Mouse (Mus musculus): ENCODE measurements around the gene Rims4. TPM values are rescaled to one million over a fixed set of nuclear protein-coding genes. Genes with fewer than 3 reads are reported as not detected.

Rims4 gene
- polyA plus RNA-seq, 1 experiment from 2014 or later, result 0.04 TPM

DNA sequence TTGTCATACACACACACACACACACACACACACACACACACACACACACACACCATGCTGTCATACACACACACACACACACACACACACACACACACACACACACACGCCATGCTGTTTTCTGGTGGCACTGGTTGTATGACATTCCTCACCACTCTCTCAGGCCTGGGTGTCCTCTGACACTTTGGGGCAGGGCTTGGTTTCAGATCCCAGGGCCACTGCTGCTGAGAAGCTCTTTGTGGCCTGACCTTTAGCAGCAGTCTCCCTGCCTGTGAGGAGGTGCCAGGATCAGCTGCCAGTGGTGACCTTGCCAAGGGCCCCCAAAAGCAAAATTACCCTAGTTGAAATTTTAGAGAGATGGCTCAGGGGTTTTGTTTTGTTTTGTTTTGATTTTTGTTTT lies 92.6 kb downstream of the Rims4 start:
- no peak overlapping the region for H3K4me2 ChIP-seq (ENCODE audit: low read depth, low read length)
- no peaks in the 10 kb centered on the region; the same call in 1 of the 2 replicates for H3K27me3 ChIP-seq (ENCODE audit: control insufficient read depth, insufficient read depth, low read depth, low read length)
- no peak overlapping the region for H3K27ac ChIP-seq (ENCODE audit: low read length)
- peaks cover 10% of the 10 kb centered on the region for H3K4me1 ChIP-seq (replicated peaks; ENCODE audit: control insufficient read depth, insufficient read depth, low read length)
- no peaks in the 10 kb centered on the region for H3K9me3 ChIP-seq (ENCODE audit: control insufficient read depth, low read length)
- ATAC-seq (ENCODE audit: low read depth), result no peak
- no peaks in the 10 kb centered on the region for H3K36me3 ChIP-seq (ENCODE audit: control insufficient read depth, insufficient read depth, low read length)
- WGBS, result 90% methylated on average over 1 of the region's 1 CpGs
- H3K4me3 ChIP-seq (ENCODE audit: low read length), result no peak overlapping the region
- no peak overlapping the region for H3K9ac ChIP-seq (ENCODE audit: low read length)

DNA sequence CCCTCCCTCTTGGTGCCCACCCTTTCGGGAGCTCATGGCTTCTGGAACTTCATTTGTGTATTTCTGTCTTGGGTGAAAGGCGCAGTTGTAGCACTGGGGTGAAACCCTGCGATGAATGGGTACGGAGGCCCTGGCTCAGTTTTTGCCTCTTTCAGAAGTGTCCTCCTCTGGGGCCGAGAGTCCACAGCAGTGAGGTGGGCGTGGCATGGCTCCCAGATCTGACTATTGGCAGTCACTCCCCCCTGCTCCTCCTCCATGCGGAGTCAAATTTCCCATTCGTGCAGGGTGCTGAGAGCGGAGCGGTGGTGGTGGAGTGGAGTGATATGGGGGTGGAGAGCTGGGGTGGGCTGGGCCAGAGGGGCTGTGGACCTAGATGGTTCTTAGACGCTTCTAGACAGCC lies 94.7 kb downstream of the Rims4 start:
- Histone ChIP-seq H3K9ac (ENCODE audit: low read length) (peak overlapping the region; percentile 23; the same call in 1 of the 2 replicates), H3K27ac (ENCODE audit: low read length) (peak overlapping the region; percentile 33; the same call in 1 of the 2 replicates), H3K4me2 (ENCODE audit: low read depth, low read length) (peak overlapping the region; percentile 51), H3K9me3 (ENCODE audit: control insufficient read depth, low read length) (no peaks in the 10 kb centered on the region), H3K4me1 (replicated peaks; ENCODE audit: control insufficient read depth, insufficient read depth, low read length) (peaks cover 10% of the 10 kb centered on the region), H3K36me3 (ENCODE audit: control insufficient read depth, insufficient read depth, low read length) (no peaks in the 10 kb centered on the region), H3K4me3 (ENCODE audit: low read length) (peak overlapping the region; percentile 30), H3K27me3 (ENCODE audit: control insufficient read depth, insufficient read depth, low read depth, low read length) (no peaks in the 10 kb centered on the region; the same call in 1 of the 2 replicates)
- peak; percentile 88 for ATAC-seq (ENCODE audit: low read depth)
- WGBS, result 18% methylated on average over 11 of the region's 11 CpGs

GRCm38 (mm10) chr2:163823248-163823647 lies 95.2 kb downstream of the Rims4 start:
- H3K4me2 ChIP-seq (ENCODE audit: low read depth, low read length), result peak overlapping the region; percentile 51
- ATAC-seq (ENCODE audit: low read depth), result no peak
- H3K27ac ChIP-seq (ENCODE audit: low read length), result no peak overlapping the region; the same call in 1 of the 2 replicates
- H3K27me3 ChIP-seq (ENCODE audit: control insufficient read depth, insufficient read depth, low read depth, low read length), result no peaks in the 10 kb centered on the region; the same call in 1 of the 2 replicates
- H3K4me1 ChIP-seq (replicated peaks; ENCODE audit: control insufficient read depth, insufficient read depth, low read length), result peaks cover 10% of the 10 kb centered on the region
- WGBS, result 11% methylated on average over 4 of the region's 4 CpGs
- no peak overlapping the region for H3K9ac ChIP-seq (ENCODE audit: low read length)
- peak overlapping the region; percentile 30; the same call in 1 of the 2 replicates for H3K4me3 ChIP-seq (ENCODE audit: low read length)
- H3K9me3 ChIP-seq (ENCODE audit: control insufficient read depth, low read length), result no peaks in the 10 kb centered on the region
- no peaks in the 10 kb centered on the region for H3K36me3 ChIP-seq (ENCODE audit: control insufficient read depth, insufficient read depth, low read length)

DNA sequence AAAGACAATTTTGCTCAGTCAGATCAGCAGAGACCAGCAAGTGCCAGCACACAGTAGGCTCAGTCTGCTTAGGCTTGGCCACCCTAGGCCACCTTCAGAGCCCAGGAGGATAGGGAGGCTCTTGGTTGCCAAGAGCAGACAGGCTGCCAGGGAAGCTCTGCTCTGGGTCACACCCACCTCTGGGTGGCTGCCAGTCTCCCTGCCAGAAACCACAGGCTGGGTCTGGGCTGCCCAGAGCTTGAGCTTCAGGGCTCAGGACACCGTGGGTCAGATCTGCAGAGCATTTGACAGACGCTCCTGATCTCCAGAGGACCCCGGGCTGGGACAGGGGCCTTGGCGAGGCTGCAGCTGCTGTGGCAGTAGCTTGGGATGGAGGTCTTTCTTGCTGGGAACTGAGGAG lies 97.9 kb downstream of the Rims4 start, which contains the start of gene Ccn5:
TSS of gene Ccn5 (plus strand) at position 255 of the 400 bp plus-strand sequence.
- no peak within 1 kb of the TSS for H3K9ac ChIP-seq (ENCODE audit: low read length)
- H3K27me3 ChIP-seq (ENCODE audit: control insufficient read depth, insufficient read depth, low read depth, low read length), result no peaks in the 10 kb centered on the region
- no peak for ATAC-seq (ENCODE audit: low read depth)
- H3K4me1 ChIP-seq (replicated peaks; ENCODE audit: control insufficient read depth, insufficient read depth, low read length), result peaks cover 6% of the 10 kb centered on the region
- WGBS, result 49% methylated on average over 4 of the region's 4 CpGs
- H3K27ac ChIP-seq (ENCODE audit: low read length), result no peak within 1 kb of the TSS
- H3K36me3 ChIP-seq (ENCODE audit: control insufficient read depth, insufficient read depth, low read length), result no peaks in the 10 kb centered on the region
- no peak within 1 kb of the TSS for H3K4me3 ChIP-seq (ENCODE audit: low read length)
- no peak within 1 kb of the TSS for H3K4me2 ChIP-seq (ENCODE audit: low read depth, low read length)
- no peaks in the 10 kb centered on the region for H3K9me3 ChIP-seq (ENCODE audit: control insufficient read depth, low read length)

- ATAC-seq (ENCODE audit: low read depth), result no peak
- H3K9me3 ChIP-seq (ENCODE audit: control insufficient read depth, low read length), result no peaks in the 10 kb centered on the region
Observed at GRCm38 (mm10) chr2:163814739-163815465, 103.6 kb downstream of the Rims4 start.

DNA sequence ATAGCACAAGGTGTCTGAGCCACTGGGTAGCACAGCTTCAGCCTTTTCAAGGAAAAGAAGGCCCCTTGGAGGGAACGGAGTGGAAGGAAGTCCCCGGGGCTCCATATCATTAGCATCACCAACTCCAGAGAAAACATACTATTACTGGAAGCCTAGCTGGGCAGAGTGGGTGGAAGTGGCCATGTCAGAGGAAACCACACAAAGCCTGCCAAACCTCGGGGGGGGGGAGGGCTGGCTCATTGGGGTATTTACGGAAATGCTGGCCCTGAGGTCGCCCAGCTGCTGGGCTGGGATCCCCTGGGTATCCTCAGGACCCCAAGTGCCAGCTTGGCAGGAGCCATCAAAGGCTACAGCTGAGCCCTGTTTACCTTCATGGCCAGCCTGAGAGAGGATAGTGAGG lies 105.4 kb downstream of the Rims4 start:
- H3K4me2 ChIP-seq (ENCODE audit: low read depth, low read length), result no peak overlapping the region
- H3K9ac ChIP-seq (ENCODE audit: low read length), result no peak overlapping the region
- H3K27ac ChIP-seq (ENCODE audit: low read length), result no peak overlapping the region
- H3K27me3 ChIP-seq (ENCODE audit: control insufficient read depth, insufficient read depth, low read depth, low read length), result no peaks in the 10 kb centered on the region
- H3K36me3 ChIP-seq (ENCODE audit: control insufficient read depth, insufficient read depth, low read length), result no peaks in the 10 kb centered on the region
- H3K4me3 ChIP-seq (ENCODE audit: low read length), result no peak overlapping the region
- no peaks in the 10 kb centered on the region for H3K9me3 ChIP-seq (ENCODE audit: control insufficient read depth, low read length)
- H3K4me1 ChIP-seq (replicated peaks; ENCODE audit: control insufficient read depth, insufficient read depth, low read length), result no peaks in the 10 kb centered on the region
- ATAC-seq (ENCODE audit: low read depth), result no peak
- WGBS, result 60% methylated on average over 5 of the region's 5 CpGs

More at GRCm38 (mm10) chr2:163814739-163815465, 103.6 kb downstream of the Rims4 start:
- Histone ChIP-seq H3K4me2 (ENCODE audit: low read depth, low read length) (no peak overlapping the region), H3K36me3 (ENCODE audit: control insufficient read depth, insufficient read depth, low read length) (no peaks in the 10 kb centered on the region), H3K4me1 (replicated peaks; ENCODE audit: control insufficient read depth, insufficient read depth, low read length) (no peaks in the 10 kb centered on the region), H3K9ac (ENCODE audit: low read length) (no peak overlapping the region), H3K27me3 (ENCODE audit: control insufficient read depth, insufficient read depth, low read depth, low read length) (no peaks in the 10 kb centered on the region), H3K27ac (ENCODE audit: low read length) (no peak overlapping the region), H3K4me3 (ENCODE audit: low read length) (no peak overlapping the region)
- WGBS, result 81% methylated on average over 9 of the region's 9 CpGs

Other genes with a start within 250 kb of the Rims4 start
- gene Ada, start 168.4 kb downstream of the Rims4 start, polyA plus RNA-seq (2015; fragmentation: Nextera tagmentation; extraction: Ambion mirVana), result 8.2 and 9.4 TPM in 2 replicates
- 2.4 and 4.1 TPM in 2 replicates for gene Ccn5, start 97.8 kb downstream of the Rims4 start, polyA plus RNA-seq (2015; fragmentation: Nextera tagmentation; extraction: Ambion mirVana)
- gene Kcnk15, start 65.0 kb downstream of the Rims4 start, polyA plus RNA-seq (2015; fragmentation: Nextera tagmentation; extraction: Ambion mirVana), result not detected in 2 replicates
- gene Ywhab, start 76.3 kb upstream of the Rims4 start, polyA plus RNA-seq (2015; fragmentation: Nextera tagmentation; extraction: Ambion mirVana), result 294 and 308 TPM in 2 replicates
- 0.74 and 0.77 TPM in 2 replicates for gene Pabpc1l, start 106.8 kb upstream of the Rims4 start, polyA plus RNA-seq (2015; fragmentation: Nextera tagmentation; extraction: Ambion mirVana)
- 22.3 and 31.5 TPM in 2 replicates for gene Stk4, start 151.6 kb upstream of the Rims4 start, polyA plus RNA-seq (2015; fragmentation: Nextera tagmentation; extraction: Ambion mirVana)
- 51.3 and 54.2 TPM in 2 replicates for gene Tomm34, start 152.5 kb upstream of the Rims4 start, polyA plus RNA-seq (2015; fragmentation: Nextera tagmentation; extraction: Ambion mirVana)